In genomic region chr3:108408517-108409008, GRCm38 (mm10) we compare ENCODE assay signal across 21 mouse cellular contexts. TPM values are rescaled to one million over a fixed set of nuclear protein-coding genes. Genes with fewer than 3 reads are reported as not detected.
DNase-seq lines count a peak whose midpoint lies in the region; ATAC-seq lines count a peak whose summit lies in the region.
"Had no signal": no experiment of that assay in that cellular context is flagged by ENCODE, and none has a peak within 500 bp of the region (broad histone marks: within the 10 kb centered on the region; RNA-seq: fewer than 3 reads in every experiment).

No protein-coding gene starts in this region.

- no peak overlapping the region for H3K9ac ChIP-seq in forebrain, embryonic 13.5 days
- no peak overlapping the region for H3K9ac ChIP-seq in forebrain, embryonic 14.5 days (ENCODE audit: low read length)
- 0 out of 2 replicates have a peak overlapping the region, but pooled peaks have one; percentile 41 for H3K9ac ChIP-seq in hindbrain, embryonic 12.5 days
- H3K9ac ChIP-seq in neural tube, embryonic 12.5 days: no peak overlapping the region
- H3K9ac ChIP-seq in liver, embryonic 11.5 days (ENCODE audit: low read depth, low read length): no peak overlapping the region
- H3K9ac ChIP-seq: embryonic facial prominence, embryonic 12.5 days; limb, embryonic 13.5 days; liver, embryonic 15.5 days had no signal

- WGBS in forebrain, embryonic 13.5 days: 86% methylated on average over 8 of the region's 8 CpGs
- 89% methylated on average over 8 of the region's 8 CpGs for WGBS in forebrain, embryonic 14.5 days
- 84% methylated on average over 8 of the region's 8 CpGs for WGBS in hindbrain, embryonic 12.5 days
- WGBS in neural tube, embryonic 12.5 days: 92% methylated on average over 8 of the region's 8 CpGs
- 88% methylated on average over 8 of the region's 8 CpGs for WGBS in liver, embryonic 11.5 days

- no peak for DNase-seq in forebrain, embryonic 14.5 days (ENCODE audit: low spot score)
- peak; percentile 38 to 65 for DNase-seq in kidney, postnatal 25 days
- DNase-seq in kidney, adult 18-20 months: no peak
- no peak for DNase-seq in liver, embryonic 11.5 days (ENCODE audit: low spot score)
- DNase-seq in gastrocnemius, postnatal 14 days: no peak
- DNase-seq: adrenal gland, postnatal 10 days; cerebellum, adult 11-12 months; heart, adult 18-20 months; kidney, adult 11 months; thymus, adult 18-20 months had no signal

- intact Hi-C loops in gastrocnemius, postnatal 14 days (cut with DNase I; ENCODE audit: low total_unique reads): no loop called here

- H3K4me1 ChIP-seq in forebrain, embryonic 13.5 days: peaks cover 70% of the 10 kb centered on the region
- H3K4me1 ChIP-seq in forebrain, embryonic 14.5 days (ENCODE audit: control insufficient read depth, insufficient read depth, low read length): peaks cover 41% of the 10 kb centered on the region
- peaks cover 90% of the 10 kb centered on the region for H3K4me1 ChIP-seq in hindbrain, embryonic 12.5 days
- H3K4me1 ChIP-seq in neural tube, embryonic 12.5 days: peaks cover 83% of the 10 kb centered on the region
- H3K4me1 ChIP-seq in liver, embryonic 11.5 days (replicated peaks; ENCODE audit: control insufficient read depth, insufficient read depth, low read length): no peaks in the 10 kb centered on the region
- H3K4me1 ChIP-seq: liver, embryonic 15.5 days had no signal

- H3K4me3 ChIP-seq in forebrain, embryonic 13.5 days: no peak overlapping the region
- no peak overlapping the region for H3K4me3 ChIP-seq in forebrain, embryonic 14.5 days (ENCODE audit: low read depth, low read length)
- no peak overlapping the region for H3K4me3 ChIP-seq in hindbrain, embryonic 12.5 days
- H3K4me3 ChIP-seq in neural tube, embryonic 12.5 days: peak overlapping the region; percentile 7; the same call in 1 of the 2 replicates
- H3K4me3 ChIP-seq in liver, embryonic 11.5 days (ENCODE audit: low read depth, low read length): no peak overlapping the region
- H3K4me3 ChIP-seq: embryonic facial prominence, embryonic 12.5 days; limb, embryonic 13.5 days; liver, embryonic 15.5 days had no signal

- no peak for ATAC-seq in forebrain, embryonic 13.5 days
- ATAC-seq in forebrain, embryonic 14.5 days: no peak
- no peak for ATAC-seq in hindbrain, embryonic 12.5 days (ENCODE audit: low FRiP score)
- ATAC-seq in neural tube, embryonic 12.5 days (ENCODE audit: low FRiP score, low read depth): no peak
- no peak for ATAC-seq in liver, embryonic 11.5 days (replicated peaks; ENCODE audit: low FRiP score)
- ATAC-seq: lung, postnatal 0 days had no signal

- H3K27me3 ChIP-seq in forebrain, embryonic 13.5 days: no peaks in the 10 kb centered on the region
- H3K27me3 ChIP-seq in forebrain, embryonic 14.5 days (replicated peaks; ENCODE audit: control insufficient read depth, insufficient read depth, low read length): no peaks in the 10 kb centered on the region
- H3K27me3 ChIP-seq in hindbrain, embryonic 12.5 days: no peaks in the 10 kb centered on the region
- H3K27me3 ChIP-seq in neural tube, embryonic 12.5 days (replicated peaks): no peaks in the 10 kb centered on the region
- H3K27me3 ChIP-seq in liver, embryonic 11.5 days (replicated peaks; ENCODE audit: control insufficient read depth, insufficient read depth, low read length): no peaks in the 10 kb centered on the region
- H3K27me3 ChIP-seq: embryonic facial prominence, embryonic 12.5 days; limb, embryonic 13.5 days; liver, embryonic 15.5 days had no signal

- peaks cover 11% of the 10 kb centered on the region for H3K9me3 ChIP-seq in forebrain, embryonic 13.5 days (replicated peaks)
- H3K9me3 ChIP-seq in forebrain, embryonic 14.5 days (replicated peaks; ENCODE audit: control insufficient read depth, low read length): peaks cover 5% of the 10 kb centered on the region; the same call in 1 of the 2 replicates
- peaks cover 5% of the 10 kb centered on the region; the same call in 1 of the 2 replicates for H3K9me3 ChIP-seq in hindbrain, embryonic 12.5 days (replicated peaks)
- peaks cover 2% of the 10 kb centered on the region; the same call in 1 of the 2 replicates for H3K9me3 ChIP-seq in neural tube, embryonic 12.5 days
- no peaks in the 10 kb centered on the region; the same call in 1 of the 2 replicates for H3K9me3 ChIP-seq in liver, embryonic 11.5 days (ENCODE audit: control insufficient read depth, low read length)

- H3K4me2 ChIP-seq in forebrain, embryonic 13.5 days: peak overlapping the region; percentile 87; the same call in 1 of the 2 replicates
- no peak overlapping the region for H3K4me2 ChIP-seq in forebrain, embryonic 14.5 days (ENCODE audit: low read length)
- peak overlapping the region; percentile 70 for H3K4me2 ChIP-seq in hindbrain, embryonic 12.5 days (replicated peaks)
- peak overlapping the region; percentile 92 for H3K4me2 ChIP-seq in neural tube, embryonic 12.5 days (replicated peaks)
- no peak overlapping the region for H3K4me2 ChIP-seq in liver, embryonic 11.5 days
- H3K4me2 ChIP-seq: embryonic facial prominence, embryonic 12.5 days; limb, embryonic 13.5 days; liver, embryonic 15.5 days had no signal

- peaks cover 75% of the 10 kb centered on the region for H3K36me3 ChIP-seq in forebrain, embryonic 13.5 days (ENCODE audit: poor library complexity, severe bottlenecking)
- H3K36me3 ChIP-seq in forebrain, embryonic 14.5 days (ENCODE audit: control insufficient read depth, insufficient read depth, low read length): peaks cover 72% of the 10 kb centered on the region
- H3K36me3 ChIP-seq in hindbrain, embryonic 12.5 days: peaks cover 73% of the 10 kb centered on the region
- peaks cover 75% of the 10 kb centered on the region for H3K36me3 ChIP-seq in neural tube, embryonic 12.5 days
- no peaks in the 10 kb centered on the region; the same call in 1 of the 2 replicates for H3K36me3 ChIP-seq in liver, embryonic 11.5 days (ENCODE audit: control insufficient read depth, insufficient read depth, low read length)
- H3K36me3 ChIP-seq: liver, embryonic 15.5 days had no signal

- H3K27ac ChIP-seq in forebrain, embryonic 13.5 days: no peak overlapping the region
- H3K27ac ChIP-seq in forebrain, embryonic 14.5 days (ENCODE audit: low read depth, low read length): no peak overlapping the region
- peak overlapping the region; percentile 48; the same call in 1 of the 2 replicates for H3K27ac ChIP-seq in hindbrain, embryonic 12.5 days
- no peak overlapping the region for H3K27ac ChIP-seq in neural tube, embryonic 12.5 days
- no peak overlapping the region for H3K27ac ChIP-seq in liver, embryonic 11.5 days (ENCODE audit: low read depth, low read length)
- H3K27ac ChIP-seq: embryonic facial prominence, embryonic 12.5 days; limb, embryonic 13.5 days; liver, embryonic 15.5 days had no signal

RNA-seq across cellular contexts. Expression of gene Celsr2, which starts 6.8 kb away (rescaled TPM):
- polyA plus RNA-seq in forebrain, embryonic 13.5 days (2015; fragmentation: Nextera tagmentation; extraction: Ambion mirVana): 45.3 and 56.9 TPM in 2 replicates
- polyA plus RNA-seq in forebrain, embryonic 14.5 days (2014; fragmentation: Nextera tagmentation; extraction: Ambion mirVana): 38.4 and 39.9 TPM in 2 replicates
- 63.3 and 75.2 TPM in 2 replicates for polyA plus RNA-seq in hindbrain, embryonic 12.5 days (2016; fragmentation: Nextera tagmentation; extraction: Ambion mirVana)
- 71.4 and 71.5 TPM in 2 replicates for polyA plus RNA-seq in neural tube, embryonic 12.5 days (2016; fragmentation: Nextera tagmentation; extraction: Ambion mirVana)
- 2.4 and 2.5 TPM in 2 replicates for polyA plus RNA-seq in liver, embryonic 11.5 days (2014; fragmentation: Nextera tagmentation; extraction: Ambion mirVana)
- total RNA-seq in gastrocnemius, postnatal 14 days (2021): 1 to 10 TPM; 3.1 TPM

RNA-seq across cellular contexts. Expression of gene Psrc1, which starts 24.9 kb away (rescaled TPM):
- 68.6 and 68.9 TPM in 2 replicates for polyA plus RNA-seq in forebrain, embryonic 13.5 days (2015; fragmentation: Nextera tagmentation; extraction: Ambion mirVana)
- polyA plus RNA-seq in forebrain, embryonic 14.5 days (2014; fragmentation: Nextera tagmentation; extraction: Ambion mirVana): 32.6 and 42.0 TPM in 2 replicates
- polyA plus RNA-seq in hindbrain, embryonic 12.5 days (2016; fragmentation: Nextera tagmentation; extraction: Ambion mirVana): 39.4 and 41.0 TPM in 2 replicates
- polyA plus RNA-seq in neural tube, embryonic 12.5 days (2016; fragmentation: Nextera tagmentation; extraction: Ambion mirVana): 35.7 and 37.1 TPM in 2 replicates
- polyA plus RNA-seq in liver, embryonic 11.5 days (2014; fragmentation: Nextera tagmentation; extraction: Ambion mirVana): 33.2 and 34.0 TPM in 2 replicates
- total RNA-seq in gastrocnemius, postnatal 14 days (2021): 1 to 10 TPM in 1 of 2 experiments, under 1 TPM in 1; 0.53 to 1.1 TPM

RNA-seq across cellular contexts. Expression of gene Sars, which starts 36.4 kb away (rescaled TPM):
- polyA plus RNA-seq in forebrain, embryonic 13.5 days (2015; fragmentation: Nextera tagmentation; extraction: Ambion mirVana): 196 and 205 TPM in 2 replicates
- polyA plus RNA-seq in forebrain, embryonic 14.5 days (2014; fragmentation: Nextera tagmentation; extraction: Ambion mirVana): 227 and 241 TPM in 2 replicates
- 186 and 188 TPM in 2 replicates for polyA plus RNA-seq in hindbrain, embryonic 12.5 days (2016; fragmentation: Nextera tagmentation; extraction: Ambion mirVana)
- 212 and 213 TPM in 2 replicates for polyA plus RNA-seq in neural tube, embryonic 12.5 days (2016; fragmentation: Nextera tagmentation; extraction: Ambion mirVana)
- polyA plus RNA-seq in liver, embryonic 11.5 days (2014; fragmentation: Nextera tagmentation; extraction: Ambion mirVana): 194 and 199 TPM in 2 replicates
- 100 to 1,000 TPM; 115 to 120 TPM for total RNA-seq in gastrocnemius, postnatal 14 days (2021)

RNA-seq across cellular contexts. Expression of gene Mybphl, which starts 43.9 kb away (rescaled TPM):
- not detected in 2 replicates for polyA plus RNA-seq in forebrain, embryonic 13.5 days (2015; fragmentation: Nextera tagmentation; extraction: Ambion mirVana)
- polyA plus RNA-seq in forebrain, embryonic 14.5 days (2014; fragmentation: Nextera tagmentation; extraction: Ambion mirVana): not detected in 2 replicates
- not detected in 2 replicates for polyA plus RNA-seq in hindbrain, embryonic 12.5 days (2016; fragmentation: Nextera tagmentation; extraction: Ambion mirVana)
- polyA plus RNA-seq in neural tube, embryonic 12.5 days (2016; fragmentation: Nextera tagmentation; extraction: Ambion mirVana): 0.25 and 0.26 TPM in 2 replicates
- polyA plus RNA-seq in liver, embryonic 11.5 days (2014; fragmentation: Nextera tagmentation; extraction: Ambion mirVana): 0.47 and 1.2 TPM in 2 replicates
- under 1 TPM; 0.27 to 0.35 TPM for total RNA-seq in gastrocnemius, postnatal 14 days (2021)
- total RNA-seq: adrenal gland, postnatal 10 days; hematopoietic stem cell, adult 5-6 weeks; left cerebral cortex, postnatal 10 days; megakaryocyte progenitor cell, adult 5-6 weeks had no signal
- polyA plus RNA-seq: limb, embryonic 13.5 days; stomach, embryonic 14.5 days had no signal

Comparison
In these comparisons a context has a peak if more than half of its experiments do, and no peak if none do; other contexts are left out.
1. H3K4me2 ChIP-seq: peak in forebrain, embryonic 13.5 days (single experiment), hindbrain, embryonic 12.5 days (single experiment) and neural tube, embryonic 12.5 days (single experiment); none in forebrain, embryonic 14.5 days (single experiment) and liver, embryonic 11.5 days (single experiment).
2. DNase-seq: peak in kidney, postnatal 25 days (2 of 2); none in forebrain, embryonic 14.5 days (single experiment), kidney, adult 18-20 months (single experiment), liver, embryonic 11.5 days (single experiment) and gastrocnemius, postnatal 14 days (single experiment).
3. RNA of gene Celsr2, which starts 6.8 kb away (polyA plus RNA-seq): 63.3 to 75.2 TPM in hindbrain, embryonic 12.5 days, 71.4 to 71.5 TPM in neural tube, embryonic 12.5 days, 45.3 to 56.9 TPM in forebrain, embryonic 13.5 days and 38.4 to 39.9 TPM in forebrain, embryonic 14.5 days; 2.4 to 2.5 TPM in liver, embryonic 11.5 days; every median in the first group is over 10 times any median in the second.